In the genomic region with DNA sequence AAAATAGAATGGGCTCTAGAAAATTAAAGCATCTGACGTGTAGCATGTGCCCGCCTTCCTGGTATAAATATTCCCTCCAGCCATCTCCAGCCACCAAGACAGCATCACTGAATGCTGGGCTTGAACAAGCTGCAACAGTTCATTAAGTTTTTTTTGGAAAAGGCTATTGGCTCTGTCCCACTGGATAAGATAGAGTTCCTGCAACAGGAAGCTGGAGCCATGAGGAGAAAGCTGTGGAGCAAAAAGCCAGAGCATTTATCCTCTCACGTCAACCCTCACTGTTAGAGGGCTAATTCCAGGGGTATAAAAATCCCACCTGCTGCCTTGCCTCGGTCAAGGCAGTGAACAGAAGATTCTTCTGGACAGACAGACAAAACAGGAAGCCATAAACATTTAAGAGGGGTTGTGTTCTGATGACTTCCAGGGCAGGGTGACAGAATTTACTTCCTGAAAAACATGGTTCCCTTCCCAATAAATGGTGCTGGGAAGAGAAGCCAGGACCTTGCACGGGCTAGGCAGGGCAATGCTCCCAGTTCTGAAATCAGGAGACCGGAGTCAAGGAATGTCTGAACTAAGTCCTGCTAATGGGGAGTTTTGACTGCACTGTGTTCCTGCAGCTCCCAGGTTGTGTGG, we compare ENCODE assay signal across 16 mouse cellular contexts. TPM values are rescaled to one million over a fixed set of nuclear protein-coding genes. Genes with fewer than 3 reads are reported as not detected.
A peak's percentile ranks its signal among the peaks of the same experiment; 100 is the strongest.
DNase-seq lines count a peak whose midpoint lies in the region; ATAC-seq and TF ChIP-seq lines count a peak whose summit lies in the region.
"Had no signal": no experiment of that assay in that cellular context is flagged by ENCODE, and none has a peak within 500 bp of the region (broad histone marks: within the 10 kb centered on the region; RNA-seq: fewer than 3 reads in every experiment).

No protein-coding gene starts in this region.

- no peaks in the 10 kb centered on the region for H3K9me3 ChIP-seq in kidney, embryonic 15.5 days (replicated peaks)
- H3K9me3 ChIP-seq in liver, embryonic 15.5 days (replicated peaks): no peaks in the 10 kb centered on the region
- no peaks in the 10 kb centered on the region for H3K9me3 ChIP-seq in liver, embryonic 12.5 days (replicated peaks)
- no peaks in the 10 kb centered on the region for H3K9me3 ChIP-seq in heart, embryonic 11.5 days (replicated peaks; ENCODE audit: control insufficient read depth, low read length)
- H3K9me3 ChIP-seq in embryonic facial prominence, embryonic 10.5 days: no peaks in the 10 kb centered on the region
- H3K9me3 ChIP-seq: forebrain, embryonic 12.5 days; lung, embryonic 15.5 days; megakaryocyte, embryonic 14.5 days had no signal

- no peak for TF ChIP-seq CTCF in kidney, adult 2 months (conservative IDR thresholded peaks at IDR 0.05; ENCODE audit: insufficient read depth, insufficient read length, low read depth, low read length)

- TF ChIP-seq POLR2A in kidney, adult 2 months (IDR thresholded peaks at IDR 0.05; ENCODE audit: low read depth, low read length): no peak

- H3K4me3 ChIP-seq in kidney, embryonic 15.5 days (replicated peaks): no peak overlapping the region
- H3K4me3 ChIP-seq in kidney, adult 2 months (ENCODE audit: insufficient read depth, low read depth, low read length): no peak overlapping the region
- H3K4me3 ChIP-seq in liver, embryonic 15.5 days (replicated peaks): no peak overlapping the region
- no peak overlapping the region for H3K4me3 ChIP-seq in liver, embryonic 12.5 days
- no peak overlapping the region for H3K4me3 ChIP-seq in heart, embryonic 11.5 days (ENCODE audit: low read depth, low read length)
- no peak overlapping the region for H3K4me3 ChIP-seq in embryonic facial prominence, embryonic 10.5 days
- H3K4me3 ChIP-seq: forebrain, embryonic 12.5 days; lung, embryonic 15.5 days; megakaryocyte, embryonic 14.5 days had no signal

- H3K36me3 ChIP-seq in kidney, embryonic 15.5 days: no peaks in the 10 kb centered on the region
- H3K36me3 ChIP-seq in kidney, adult 2 months (ENCODE audit: control insufficient read depth, insufficient read depth, low read length): no peaks in the 10 kb centered on the region
- H3K36me3 ChIP-seq in liver, embryonic 15.5 days (replicated peaks): no peaks in the 10 kb centered on the region
- no peaks in the 10 kb centered on the region for H3K36me3 ChIP-seq in liver, embryonic 12.5 days
- no peaks in the 10 kb centered on the region for H3K36me3 ChIP-seq in heart, embryonic 11.5 days (ENCODE audit: control insufficient read depth, insufficient read depth, low read length)
- no peaks in the 10 kb centered on the region for H3K36me3 ChIP-seq in embryonic facial prominence, embryonic 10.5 days (replicated peaks)
- H3K36me3 ChIP-seq: forebrain, embryonic 12.5 days; lung, embryonic 15.5 days had no signal

- no peak for DNase-seq in kidney, adult 2 months
- DNase-seq in heart, postnatal 4 days: peak; percentile 28
- no peak for DNase-seq in yolk sac, embryonic 10.5 days (ENCODE audit: low spot score)
- no peak for DNase-seq in embryonic facial prominence, embryonic 10.5 days (ENCODE audit: low spot score)
- DNase-seq: adrenal gland, postnatal 10 days; cerebellum, adult 11 months; cerebellum, postnatal 25 days had no signal

- ATAC-seq in kidney, embryonic 15.5 days (replicated peaks; ENCODE audit: low FRiP score): 0 out of 2 replicates have a peak, but pooled peaks have one; percentile 33
- no peak for ATAC-seq in liver, embryonic 15.5 days (ENCODE audit: insufficient read depth)
- ATAC-seq in liver, embryonic 12.5 days: no peak
- no peak for ATAC-seq in heart, embryonic 11.5 days (replicated peaks; ENCODE audit: insufficient number of reproducible peaks, low FRiP score, low TSS enrichment)
- ATAC-seq: intestine, embryonic 16.5 days had no signal

- no peak overlapping the region for H3K4me2 ChIP-seq in kidney, embryonic 15.5 days
- no peak overlapping the region for H3K4me2 ChIP-seq in liver, embryonic 15.5 days
- no peak overlapping the region for H3K4me2 ChIP-seq in liver, embryonic 12.5 days
- no peak overlapping the region for H3K4me2 ChIP-seq in heart, embryonic 11.5 days
- H3K4me2 ChIP-seq: forebrain, embryonic 12.5 days; hindbrain, embryonic 14.5 days; lung, embryonic 15.5 days had no signal

- H3K27me3 ChIP-seq in kidney, embryonic 15.5 days: no peaks in the 10 kb centered on the region
- H3K27me3 ChIP-seq in kidney, adult 2 months (replicated peaks; ENCODE audit: control insufficient read depth, insufficient read depth, low read length): no peaks in the 10 kb centered on the region
- no peaks in the 10 kb centered on the region for H3K27me3 ChIP-seq in liver, embryonic 15.5 days
- H3K27me3 ChIP-seq in liver, embryonic 12.5 days (replicated peaks): no peaks in the 10 kb centered on the region
- H3K27me3 ChIP-seq in heart, embryonic 11.5 days (ENCODE audit: control insufficient read depth, insufficient read depth, low read length): no peaks in the 10 kb centered on the region
- H3K27me3 ChIP-seq in embryonic facial prominence, embryonic 10.5 days (replicated peaks; ENCODE audit: low read depth, poor library complexity, severe bottlenecking): no peaks in the 10 kb centered on the region
- H3K27me3 ChIP-seq: forebrain, embryonic 12.5 days; lung, embryonic 15.5 days; megakaryocyte, embryonic 14.5 days had no signal

- H3K9ac ChIP-seq in kidney, embryonic 15.5 days: no peak overlapping the region
- no peak overlapping the region for H3K9ac ChIP-seq in liver, embryonic 15.5 days
- no peak overlapping the region for H3K9ac ChIP-seq in liver, embryonic 12.5 days
- no peak overlapping the region for H3K9ac ChIP-seq in heart, embryonic 11.5 days (ENCODE audit: low read depth, low read length)
- H3K9ac ChIP-seq: forebrain, embryonic 12.5 days; hindbrain, embryonic 14.5 days; lung, embryonic 15.5 days had no signal

- H3K4me1 ChIP-seq in kidney, embryonic 15.5 days: peaks cover 6% of the 10 kb centered on the region; the same call in 1 of the 2 replicates
- peaks cover 11% of the 10 kb centered on the region for H3K4me1 ChIP-seq in kidney, adult 2 months (ENCODE audit: control insufficient read depth, insufficient read depth, low read length)
- peaks cover 3% of the 10 kb centered on the region; the same call in 1 of the 2 replicates for H3K4me1 ChIP-seq in liver, embryonic 15.5 days (replicated peaks)
- peaks cover 7% of the 10 kb centered on the region for H3K4me1 ChIP-seq in liver, embryonic 12.5 days
- 0 out of 2 replicates have a peak, but pooled peaks cover 3% of the 10 kb centered on the region for H3K4me1 ChIP-seq in heart, embryonic 11.5 days (ENCODE audit: control insufficient read depth, insufficient read depth, low read length)
- H3K4me1 ChIP-seq in embryonic facial prominence, embryonic 10.5 days: no peaks in the 10 kb centered on the region
- H3K4me1 ChIP-seq: forebrain, embryonic 12.5 days had no signal

- WGBS in kidney, embryonic 15.5 days: 36% methylated on average over 6 of the region's 6 CpGs
- WGBS in kidney, adult 2 months: 57% methylated on average over 6 of the region's 6 CpGs
- 54% methylated on average over 6 of the region's 6 CpGs for WGBS in liver, embryonic 15.5 days (ENCODE audit: insufficient replicate concordance)
- 58% methylated on average over 6 of the region's 6 CpGs for WGBS in liver, embryonic 12.5 days (ENCODE audit: insufficient replicate concordance)
- WGBS in heart, embryonic 11.5 days (ENCODE audit: insufficient replicate concordance): 64% methylated on average over 6 of the region's 6 CpGs
- 81% methylated on average over 6 of the region's 6 CpGs for WGBS in embryonic facial prominence, embryonic 10.5 days

- peak overlapping the region; percentile 2; the same call in 1 of the 2 replicates for H3K27ac ChIP-seq in kidney, embryonic 15.5 days
- H3K27ac ChIP-seq in kidney, adult 2 months (ENCODE audit: insufficient read depth, low read depth, low read length): no peak overlapping the region; the same call in 1 of the 2 replicates
- 0 out of 2 replicates have a peak overlapping the region, but pooled peaks have one; percentile 3 for H3K27ac ChIP-seq in liver, embryonic 15.5 days (replicated peaks)
- H3K27ac ChIP-seq in liver, embryonic 12.5 days: no peak overlapping the region
- peak overlapping the region; percentile 60 for H3K27ac ChIP-seq in heart, embryonic 11.5 days (ENCODE audit: low read depth, low read length)
- H3K27ac ChIP-seq in embryonic facial prominence, embryonic 10.5 days (replicated peaks): no peak overlapping the region
- H3K27ac ChIP-seq: forebrain, embryonic 12.5 days; hindbrain, embryonic 14.5 days; lung, embryonic 15.5 days had no signal

RNA-seq across cellular contexts. Expression of a gene that starts 2.5 kb away (rescaled TPM):
- 33.6 and 34.1 TPM in 2 replicates for polyA plus RNA-seq in kidney, embryonic 15.5 days (2015; fragmentation: Nextera tagmentation; extraction: Ambion mirVana)
- polyA plus RNA-seq in kidney, adult 2 months (2012; rRNA removed): 5.3 and 6.1 TPM in 2 replicates
- polyA plus RNA-seq in liver, embryonic 15.5 days (2015; fragmentation: Nextera tagmentation; extraction: Ambion mirVana): 64.7 and 73.0 TPM in 2 replicates
- 50.6 and 56.2 TPM in 2 replicates for polyA plus RNA-seq in liver, embryonic 12.5 days (2016; fragmentation: Nextera tagmentation; extraction: Ambion mirVana)
- 31.6 and 36.5 TPM in 2 replicates for polyA plus RNA-seq in heart, embryonic 11.5 days (2014; fragmentation: Nextera tagmentation; extraction: Ambion mirVana)
- total RNA-seq in heart, postnatal 4 days (2021): 10 to 100 TPM; 62.0 to 71.1 TPM
- polyA plus RNA-seq in embryonic facial prominence, embryonic 10.5 days (2016; fragmentation: Nextera tagmentation; extraction: Ambion mirVana): 28.6 and 33.3 TPM in 2 replicates

Comparison
In these comparisons a context has a peak if more than half of its experiments do, and no peak if none do; other contexts are left out.
1. H3K27ac ChIP-seq: peak in kidney, embryonic 15.5 days (single experiment), liver, embryonic 15.5 days (single experiment) and heart, embryonic 11.5 days (single experiment); none in kidney, adult 2 months (single experiment), liver, embryonic 12.5 days (single experiment) and embryonic facial prominence, embryonic 10.5 days (single experiment).